Mouse (Mus musculus) heart, adult 2 months (tissue): ENCODE measurements around the gene Zfpm1. TPM values are rescaled to one million over a fixed set of nuclear protein-coding genes. Genes with fewer than 3 reads are reported as not detected.

Source experiments
- DNase-seq, 2 experiments: peaks; one replicate each; pipeline ENCODE4 v3.0.0; 2021
- H3K27ac ChIP-seq: fragments of 200-600 bp; 2 replicates; pipeline ENCODE4 v1.8.1; 2022
- H3K27me3 ChIP-seq: fragments of 200-500 bp; 2 replicates; pipeline ENCODE4 v1.6.1; 2012; ENCODE audit warnings: mild to moderate bottlenecking, low read length, inconsistent platforms, mixed read lengths; ENCODE audit not compliant: control insufficient read depth, insufficient read depth
- H3K36me3 ChIP-seq: fragments of 200-500 bp; 2 replicates; pipeline ENCODE4 v1.6.1; 2012; ENCODE audit warnings: low read length, inconsistent platforms; ENCODE audit not compliant: control insufficient read depth, insufficient read depth
- H3K4me1 ChIP-seq: fragments of 200-500 bp; 2 replicates; pipeline ENCODE4 v1.6.1; 2011; ENCODE audit warnings: low read length; ENCODE audit not compliant: control insufficient read depth, insufficient read depth
- H3K4me3 ChIP-seq: fragments of 200-600 bp; 2 replicates; pipeline ENCODE4 v1.8.1; 2022
- H3K79me2 ChIP-seq: fragments of 200-500 bp; replicated peaks from 2 replicates; pipeline ENCODE4 v1.6.1; 2012; ENCODE audit warnings: mild to moderate bottlenecking, inconsistent platforms, low read length, moderate library complexity, mixed read lengths; ENCODE audit not compliant: control insufficient read depth, insufficient read depth
- H3K9ac ChIP-seq: fragments of 200-500 bp; 2 replicates; pipeline ENCODE4 v1.6.1; 2012; ENCODE audit warnings: low read depth, mild to moderate bottlenecking, control low read depth, inconsistent platforms, low read length, mixed read lengths
- CTCF ChIP-seq: fragments of 200-600 bp; IDR thresholded peaks from 2 replicates; pipeline ENCODE4 v1.8.1; 2022; ENCODE audit warnings: antibody characterized with exemption, mild to moderate bottlenecking, moderate library complexity
- EP300 ChIP-seq: fragments of 200-500 bp; IDR thresholded peaks from 2 replicates; pipeline ENCODE4 v1.6.1; 2011; ENCODE audit warnings: low read depth, low read length, control low read depth; ENCODE audit not compliant: insufficient read depth
- POLR2A ChIP-seq: fragments of 200-500 bp; IDR thresholded peaks from 2 replicates; pipeline ENCODE4 v1.6.1; 2011; ENCODE audit warnings: mild to moderate bottlenecking, low read depth, low read length, control low read depth; ENCODE audit not compliant: insufficient read depth
- WGBS: fragments of 180-500 bp; shearing (Covaris S2); methylation state at CpG from one replicate; pipeline ENCODE4 v1.1.7; 2018; 5-methylcytosine and 5-hydroxymethylcytosine counted together
- intact Hi-C: fragments of 180-260 bp; cut with DNase I; formaldehyde crosslinking; loops from one replicate; pipeline ENCODE4 v1.15.1; 2025
- polyA plus RNA-seq: library from polyadenylated mRNA; depleted of rRNA; stranded (reverse); fragments of >200 nt; gene quantifications from 2 replicates; pipeline ENCODE4 v1.2.3, GENCODE M21; 2012
- total RNA-seq, 2 experiments: library from RNA; stranded (reverse); gene quantifications; 2 replicates each; pipeline ENCODE4 v1.2.3; 2021

Gene Zfpm1
- total and polyA plus RNA-seq, 3 experiments, result 20.9 to 24.6 (median 21.2) TPM

GRCm38 (mm10) chr8:122269404-122269803 is 12.5 kb upstream of the Zfpm1 start:
- Histone ChIP-seq H3K27ac (no peak overlapping the region), H3K27me3 (no peaks in the 10 kb centered on the region), H3K36me3 (no peaks in the 10 kb centered on the region), H3K79me2 (no peaks in the 10 kb centered on the region), H3K4me1 (no peaks in the 10 kb centered on the region), H3K9ac (peak overlapping the region; percentile 8; the same call in 1 of the 2 replicates), H3K4me3 (peak overlapping the region; percentile 38; the same call in 1 of the 2 replicates)
- TF ChIP-seq EP300 (0 out of 2 replicates have a peak, but pooled peaks have one; percentile 8), POLR2A (no peak), CTCF (peak; percentile 90)
- DNase-seq, result peak; percentile 71 to 81
- intact Hi-C loops, result loop anchor here (2.0 kb wide), 1 partner anchor 291 kb away; no protein-coding TSS in a partner anchor
- WGBS, result 10% methylated on average over 21 of the region's 21 CpGs

GRCm38 (mm10) chr8:122270555-122270954 is 11.4 kb upstream of the Zfpm1 start:
- no peak for DNase-seq
- Histone ChIP-seq H3K27me3 (no peaks in the 10 kb centered on the region), H3K9ac (no peak overlapping the region), H3K36me3 (no peaks in the 10 kb centered on the region), H3K27ac (no peak overlapping the region), H3K79me2 (no peaks in the 10 kb centered on the region), H3K4me3 (no peak overlapping the region), H3K4me1 (no peaks in the 10 kb centered on the region; the same call in 1 of the 2 replicates)
- 85% methylated on average over 7 of the region's 7 CpGs for WGBS
- no peak for TF ChIP-seq POLR2A
- TF ChIP-seq CTCF, result no peak
- no peak for TF ChIP-seq EP300
- intact Hi-C loops, result no loop called here

GRCm38 (mm10) chr8:122273152-122273551 is 8.8 kb upstream of the Zfpm1 start:
- no peak overlapping the region for H3K9ac ChIP-seq
- no peaks in the 10 kb centered on the region; the same call in none of the 2 replicates for H3K4me1 ChIP-seq
- H3K27me3 ChIP-seq, result no peaks in the 10 kb centered on the region
- intact Hi-C loops, result loop anchor here (1.0 kb wide), 2 partner anchors 60 to 96 kb away; no protein-coding TSS in a partner anchor
- 7% methylated on average over 5 of the region's 5 CpGs for WGBS
- H3K4me3 ChIP-seq, result no peak overlapping the region
- no peaks in the 10 kb centered on the region for H3K79me2 ChIP-seq
- peak; percentile 78 to 86 for DNase-seq
- no peak overlapping the region for H3K27ac ChIP-seq
- TF ChIP-seq EP300 (peak; percentile 98), CTCF (peak; percentile 98), POLR2A (no peak)
- H3K36me3 ChIP-seq, result no peaks in the 10 kb centered on the region

- Histone ChIP-seq H3K9ac (no peak overlapping the region), H3K4me1 (no peaks in the 10 kb centered on the region; the same call in none of the 2 replicates), H3K4me3 (no peak overlapping the region), H3K27me3 (no peaks in the 10 kb centered on the region), H3K36me3 (no peaks in the 10 kb centered on the region), H3K27ac (no peak overlapping the region), H3K79me2 (no peaks in the 10 kb centered on the region)
- WGBS, result 64% methylated on average over 7 of the region's 7 CpGs
- TF ChIP-seq EP300 (no peak), CTCF (no peak), POLR2A (no peak)
- intact Hi-C loops, result loop anchor here (1.0 kb wide), 2 partner anchors 59 to 95 kb away; no protein-coding TSS in a partner anchor
- no peak for DNase-seq
Observed at GRCm38 (mm10) chr8:122273826-122274225, 8.1 kb upstream of the Zfpm1 start.

GRCm38 (mm10) chr8:122274651-122275391 is 7.1 kb upstream of the Zfpm1 start:
- Histone ChIP-seq H3K4me1 (no peaks in the 10 kb centered on the region; the same call in none of the 2 replicates), H3K27ac (no peak overlapping the region), H3K4me3 (no peak overlapping the region), H3K27me3 (no peaks in the 10 kb centered on the region), H3K36me3 (no peaks in the 10 kb centered on the region), H3K79me2 (no peaks in the 10 kb centered on the region), H3K9ac (no peak overlapping the region)
- TF ChIP-seq POLR2A (no peak), EP300 (no peak), CTCF (no peak)
- intact Hi-C loops, result no loop called here
- 53% methylated on average over 11 of the region's 11 CpGs for WGBS
- DNase-seq, result no peak

GRCm38 (mm10) chr8:122276308-122276707 is 5.6 kb upstream of the Zfpm1 start:
- intact Hi-C loops, result no loop called here
- Histone ChIP-seq H3K4me3 (no peak overlapping the region), H3K36me3 (no peaks in the 10 kb centered on the region), H3K27me3 (no peaks in the 10 kb centered on the region), H3K79me2 (no peaks in the 10 kb centered on the region), H3K4me1 (peaks cover 4% of the 10 kb centered on the region), H3K27ac (no peak overlapping the region), H3K9ac (no peak overlapping the region)
- 93% methylated on average over 5 of the region's 5 CpGs for WGBS
- TF ChIP-seq EP300 (no peak), POLR2A (no peak), CTCF (no peak)
- no peak for DNase-seq
